Mouse (Mus musculus): ENCODE data around the gene Negr1. TPM values are rescaled to one million over a fixed set of nuclear protein-coding genes. Genes with fewer than 3 reads are reported as not detected.
"Not testable (repeated sequence)": the region's sequence is repeated elsewhere in the genome, so short reads cannot be mapped to it uniquely, and the experiment has no call there.

Gene Negr1
- total RNA-seq, 1 experiment from 2014 or later, result not detected

- not testable (repeated sequence) for ATAC-seq (replicated peaks; ENCODE audit: insufficient number of reproducible peaks, low FRiP score, low TSS enrichment, poor library complexity, severe bottlenecking)
Observed at GRCm38 (mm10) chr3:157064438-157064837, 502.8 kb downstream of the Negr1 start.

GRCm38 (mm10) chr3:157066331-157066730, 504.7 kb downstream of the Negr1 start:
- ATAC-seq (replicated peaks; ENCODE audit: insufficient number of reproducible peaks, low FRiP score, low TSS enrichment, poor library complexity, severe bottlenecking), result no peak

DNA sequence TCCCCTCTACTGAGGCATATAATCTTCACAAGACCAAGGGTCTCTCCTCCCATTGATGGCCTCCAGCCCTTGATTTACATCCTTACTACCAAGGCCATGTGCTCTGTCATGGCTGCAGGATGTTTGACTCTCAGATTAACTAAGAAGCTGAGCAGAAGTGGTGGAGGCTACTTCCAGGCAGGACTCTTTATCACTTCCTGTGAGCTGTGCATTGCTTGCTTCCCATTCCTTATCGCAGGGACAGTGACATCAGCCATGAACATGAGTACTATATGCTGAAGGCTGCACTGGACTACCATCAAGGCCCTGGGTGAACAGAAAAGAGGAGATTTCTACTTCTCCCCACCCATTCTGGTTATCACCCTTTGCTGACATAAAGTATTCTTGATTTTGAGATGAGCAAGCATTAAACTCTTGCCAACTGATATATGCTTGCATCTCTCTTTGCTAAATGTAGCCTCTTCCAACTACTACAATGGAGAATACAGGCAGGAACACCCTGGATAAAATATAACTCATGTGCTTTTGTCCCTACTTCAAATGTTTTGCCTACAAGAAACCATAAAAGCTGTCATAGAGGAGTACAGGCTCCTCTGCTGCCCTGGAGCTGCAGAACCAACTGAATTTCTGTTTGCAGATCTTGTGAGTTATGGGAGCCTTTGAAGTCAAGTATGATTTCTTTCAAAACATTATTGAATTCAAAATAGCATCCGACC, 517.8 kb downstream of the Negr1 start:
- ATAC-seq (replicated peaks; ENCODE audit: insufficient number of reproducible peaks, low FRiP score, low TSS enrichment, poor library complexity, severe bottlenecking), result no peak

- no peak for ATAC-seq (replicated peaks; ENCODE audit: insufficient number of reproducible peaks, low FRiP score, low TSS enrichment, poor library complexity, severe bottlenecking)
Observed at GRCm38 (mm10) chr3:157079966-157080306, 518.3 kb downstream of the Negr1 start.

GRCm38 (mm10) chr3:157080585-157080984, 519.0 kb downstream of the Negr1 start:
- no peak for ATAC-seq (replicated peaks; ENCODE audit: insufficient number of reproducible peaks, low FRiP score, low TSS enrichment, poor library complexity, severe bottlenecking)

DNA sequence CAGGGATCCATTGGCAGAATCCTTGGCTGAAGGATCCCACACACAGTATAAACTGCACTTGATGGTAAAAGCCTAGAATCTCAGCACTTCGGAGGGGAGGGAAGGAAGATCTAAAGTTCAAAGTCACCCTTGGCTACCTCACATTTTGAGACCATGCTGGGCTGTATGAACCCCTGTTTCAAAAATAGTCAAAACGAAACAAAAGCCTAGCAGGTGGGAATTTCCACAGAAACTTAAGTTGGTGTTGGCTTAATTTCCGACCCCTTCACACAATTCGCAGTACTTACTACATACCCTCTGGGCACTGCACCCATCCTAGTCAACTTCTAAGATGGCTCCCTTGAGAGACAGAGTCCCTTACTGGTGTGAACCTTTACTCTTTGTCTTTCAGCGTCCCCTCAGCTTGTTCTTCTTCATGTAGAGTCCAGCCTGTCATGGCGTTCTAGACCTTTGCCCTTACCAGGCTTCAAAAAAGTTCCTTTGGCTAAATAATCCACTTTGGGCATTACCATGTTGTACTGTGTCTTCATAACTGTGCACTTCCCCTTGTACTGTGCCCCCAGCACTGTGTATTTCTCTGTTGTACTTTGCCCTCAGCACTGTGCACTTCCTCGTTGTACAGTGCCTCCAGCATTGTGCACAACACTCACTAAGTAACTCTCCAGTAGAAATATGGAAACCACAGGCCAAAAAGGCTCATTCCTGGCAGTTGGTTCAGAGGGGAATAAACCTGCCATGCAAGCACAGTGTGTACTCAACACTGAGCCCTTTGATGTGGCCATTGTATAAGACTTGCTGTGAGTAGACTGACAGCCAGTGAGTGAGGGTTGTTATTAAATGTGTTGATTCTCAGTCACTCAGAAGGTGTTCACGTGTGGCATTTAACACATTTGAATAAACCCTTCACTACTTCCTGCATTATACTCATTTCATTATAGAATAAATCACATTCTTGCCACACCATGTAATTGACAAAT, 521.5 kb downstream of the Negr1 start:
- no peak for ATAC-seq (replicated peaks; ENCODE audit: insufficient number of reproducible peaks, low FRiP score, low TSS enrichment, poor library complexity, severe bottlenecking)

- no peak for ATAC-seq (replicated peaks; ENCODE audit: insufficient number of reproducible peaks, low FRiP score, low TSS enrichment, poor library complexity, severe bottlenecking)
Observed at GRCm38 (mm10) chr3:157085180-157085579, 523.6 kb downstream of the Negr1 start.

GRCm38 (mm10) chr3:157090051-157090450, 528.5 kb downstream of the Negr1 start:
- ATAC-seq (replicated peaks; ENCODE audit: insufficient number of reproducible peaks, low FRiP score, low TSS enrichment, poor library complexity, severe bottlenecking), result no peak

DNA sequence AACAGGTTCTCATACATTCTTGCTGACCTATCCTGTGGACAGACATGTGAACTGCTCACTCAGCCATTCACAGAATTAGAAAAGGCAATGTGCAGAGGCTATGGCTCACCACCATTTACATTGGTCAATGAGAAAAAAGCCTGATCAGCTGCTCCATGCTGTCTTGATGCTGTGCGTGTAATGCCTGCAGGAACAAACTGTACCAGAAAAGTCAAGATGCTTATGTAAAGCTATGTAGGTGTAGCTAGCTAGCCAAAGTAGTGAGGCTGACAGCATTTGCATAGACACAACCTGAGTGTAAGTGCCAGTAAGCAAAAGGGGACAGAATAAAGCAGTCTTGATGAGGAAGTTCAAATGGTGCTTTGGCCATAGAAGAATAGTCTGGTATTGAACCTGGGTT, 534.7 kb downstream of the Negr1 start:
- no peak for ATAC-seq (replicated peaks; ENCODE audit: insufficient number of reproducible peaks, low FRiP score, low TSS enrichment, poor library complexity, severe bottlenecking)

- no peak for ATAC-seq (replicated peaks; ENCODE audit: insufficient number of reproducible peaks, low FRiP score, low TSS enrichment, poor library complexity, severe bottlenecking)
Observed at GRCm38 (mm10) chr3:157097514-157097913, 535.9 kb downstream of the Negr1 start.

GRCm38 (mm10) chr3:157098417-157098816, 536.8 kb downstream of the Negr1 start:
- no peak for ATAC-seq (replicated peaks; ENCODE audit: insufficient number of reproducible peaks, low FRiP score, low TSS enrichment, poor library complexity, severe bottlenecking)

DNA sequence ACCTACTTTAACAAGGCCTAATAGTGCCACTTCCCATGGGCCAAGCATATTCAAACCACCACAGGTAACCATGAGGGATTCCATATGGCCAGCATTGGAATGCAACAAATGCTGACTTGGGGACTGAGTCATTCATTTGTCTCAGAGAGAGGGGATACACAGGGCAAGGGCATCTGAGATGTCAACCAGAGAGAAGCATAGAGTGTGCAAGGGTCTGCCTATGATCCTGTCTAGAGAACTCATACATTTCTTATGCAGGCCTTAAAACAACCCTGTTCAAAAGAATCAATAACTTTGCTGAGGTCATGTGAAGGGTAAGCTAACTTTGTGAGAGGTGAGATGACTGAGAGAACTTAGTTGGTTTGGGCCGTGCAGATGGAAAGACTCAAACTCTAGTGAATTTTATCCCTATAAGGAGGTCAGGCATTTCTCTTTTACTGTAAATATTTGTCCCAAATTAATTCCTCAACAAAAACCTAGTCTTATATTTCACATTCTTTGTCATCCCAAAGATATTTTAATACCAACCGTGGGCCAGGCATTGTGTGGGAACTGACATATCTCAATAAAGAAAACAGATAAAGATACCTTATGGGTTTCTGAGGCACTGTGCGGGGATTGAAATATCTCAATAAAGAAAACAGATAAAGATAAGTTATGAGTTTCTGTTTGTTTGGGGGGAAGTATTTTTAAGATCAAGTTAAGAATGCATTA, 543.4 kb downstream of the Negr1 start:
- ATAC-seq (replicated peaks; ENCODE audit: insufficient number of reproducible peaks, low FRiP score, low TSS enrichment, poor library complexity, severe bottlenecking), result no peak

GRCm38 (mm10) chr3:157105580-157106264, 544.1 kb downstream of the Negr1 start:
- ATAC-seq (replicated peaks; ENCODE audit: insufficient number of reproducible peaks, low FRiP score, low TSS enrichment, poor library complexity, severe bottlenecking), result no peak

DNA sequence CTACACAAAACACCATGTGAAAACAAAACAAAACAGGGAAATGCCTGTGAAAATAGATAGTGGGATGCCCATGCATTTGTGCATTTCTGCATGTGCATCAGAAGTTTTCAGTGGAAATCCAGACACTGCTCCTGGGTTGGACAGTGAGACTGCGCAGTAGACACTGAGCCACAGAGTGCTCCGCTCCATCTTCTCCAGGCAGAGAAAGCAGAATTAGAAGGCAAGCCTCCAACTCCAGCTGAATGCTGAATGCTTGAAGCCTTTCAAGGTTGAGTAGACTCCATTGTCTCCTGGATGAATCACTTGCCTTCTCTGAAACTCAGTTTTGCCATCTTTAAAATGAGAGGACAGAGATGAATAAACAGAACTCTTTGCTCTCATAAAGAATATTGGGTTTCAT, 546.6 kb downstream of the Negr1 start:
- ATAC-seq (replicated peaks; ENCODE audit: insufficient number of reproducible peaks, low FRiP score, low TSS enrichment, poor library complexity, severe bottlenecking), result no peak

DNA sequence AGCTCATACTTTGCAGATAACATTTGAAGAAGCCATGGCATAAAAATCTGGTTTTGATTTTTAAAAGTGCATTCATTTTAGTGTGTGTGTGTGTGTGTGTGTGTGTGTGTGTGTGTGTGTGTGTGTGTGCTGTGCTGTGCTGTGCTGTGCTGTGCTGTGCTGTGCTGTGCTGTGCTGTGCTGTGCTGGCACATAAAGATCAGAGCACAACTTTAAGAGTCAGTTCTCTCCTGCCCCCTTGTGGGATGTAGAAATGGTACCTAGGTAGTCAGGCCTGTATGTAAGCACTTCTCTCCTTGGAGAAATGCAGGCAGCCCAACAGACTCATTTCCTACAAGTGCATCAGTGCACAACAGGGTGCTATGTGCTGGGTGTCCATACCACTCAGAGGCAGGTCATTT, 547.7 kb downstream of the Negr1 start:
- no peak for ATAC-seq (replicated peaks; ENCODE audit: insufficient number of reproducible peaks, low FRiP score, low TSS enrichment, poor library complexity, severe bottlenecking)

DNA sequence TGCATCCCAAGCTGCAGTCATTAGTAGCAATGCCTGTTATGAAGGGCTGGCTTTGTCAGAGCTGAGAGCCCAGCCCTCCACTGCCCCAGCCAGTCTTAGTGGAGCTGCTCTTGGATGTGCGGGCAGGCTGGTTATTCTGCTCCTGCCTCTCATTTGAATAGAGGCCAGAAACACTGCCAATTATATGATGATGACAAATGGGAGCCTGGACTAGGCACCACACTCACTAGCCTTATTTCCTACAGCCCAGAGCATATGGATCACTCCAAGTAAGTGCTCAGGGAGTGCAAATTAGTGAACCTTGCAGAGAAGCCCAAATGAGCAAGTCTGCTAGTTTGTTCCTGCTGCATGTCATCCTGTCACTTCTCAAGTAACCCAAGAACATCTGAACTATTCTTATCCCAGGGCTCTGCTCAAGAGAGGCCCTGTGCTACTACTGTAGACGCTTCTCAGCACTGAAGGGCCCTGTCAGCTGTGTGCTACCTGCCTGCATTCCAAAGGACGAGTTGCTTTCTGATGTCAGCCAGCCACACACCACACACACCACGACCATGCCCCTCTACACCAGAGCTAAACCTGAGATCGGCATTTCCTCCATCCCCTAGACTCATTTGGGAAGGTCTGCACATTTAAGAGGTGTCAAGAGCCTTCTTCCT, 553.6 kb downstream of the Negr1 start:
- ATAC-seq (replicated peaks; ENCODE audit: insufficient number of reproducible peaks, low FRiP score, low TSS enrichment, poor library complexity, severe bottlenecking), result no peak

GRCm38 (mm10) chr3:157116024-157116423, 554.4 kb downstream of the Negr1 start:
- no peak for ATAC-seq (replicated peaks; ENCODE audit: insufficient number of reproducible peaks, low FRiP score, low TSS enrichment, poor library complexity, severe bottlenecking)

GRCm38 (mm10) chr3:157119916-157120315, 558.3 kb downstream of the Negr1 start:
- ATAC-seq (replicated peaks; ENCODE audit: insufficient number of reproducible peaks, low FRiP score, low TSS enrichment, poor library complexity, severe bottlenecking), result no peak

All from monocyte, adult 5-6 weeks (primary cell).